In the genomic region with DNA sequence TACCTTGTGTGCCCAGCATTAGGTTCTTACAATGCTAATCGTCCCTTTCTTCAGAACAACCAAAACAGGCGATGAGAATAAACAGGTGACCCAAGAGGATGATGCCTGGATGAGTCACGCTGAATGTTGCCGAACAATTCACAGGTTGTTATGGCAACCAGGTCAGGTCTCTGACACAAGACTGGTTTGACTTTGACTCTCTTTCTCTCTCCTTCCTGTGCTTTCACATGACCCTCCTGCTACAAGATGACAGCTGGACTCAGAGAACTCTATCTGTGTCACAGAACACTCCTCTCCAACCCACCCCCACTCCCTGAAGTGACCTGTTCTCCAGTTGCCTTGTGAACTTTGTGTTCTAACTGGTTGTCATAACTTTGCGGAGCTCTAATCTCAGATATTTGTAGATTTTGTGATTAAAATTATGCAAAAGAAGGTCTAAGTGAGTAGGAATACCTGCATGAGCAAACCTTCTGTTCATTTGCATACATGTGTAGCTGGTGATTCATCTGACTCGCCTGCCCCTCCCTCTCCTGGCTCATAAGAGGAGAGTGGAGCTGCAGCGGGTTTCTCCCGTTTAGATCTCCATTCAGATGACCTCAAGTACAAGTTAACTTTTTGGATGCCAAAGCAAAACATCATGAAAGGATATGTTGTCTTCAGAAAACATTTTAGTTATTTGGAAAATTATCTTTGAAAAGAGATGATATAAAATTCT, we compare ENCODE assay signal across 15 mouse cellular contexts.
DNase-seq lines count a peak whose midpoint lies in the region; ATAC-seq lines count a peak whose summit lies in the region.
"Had no signal": no experiment of that assay in that cellular context is flagged by ENCODE, and none has a peak within 500 bp of the region (broad histone marks: within the 10 kb centered on the region; RNA-seq: fewer than 3 reads in every experiment).

No protein-coding gene starts in this region.

- H3K9ac ChIP-seq in intestine, embryonic 16.5 days (ENCODE audit: low read depth, low read length) = no peak overlapping the region
- no peak overlapping the region for H3K9ac ChIP-seq in forebrain, embryonic 14.5 days (ENCODE audit: low read length)
- H3K9ac ChIP-seq: hindbrain, embryonic 13.5 days; kidney, embryonic 15.5 days had no signal

- H3K4me1 ChIP-seq in intestine, embryonic 16.5 days (ENCODE audit: control insufficient read depth, insufficient read depth, low read length) = no peaks in the 10 kb centered on the region
- no peaks in the 10 kb centered on the region for H3K4me1 ChIP-seq in forebrain, embryonic 14.5 days (ENCODE audit: control insufficient read depth, insufficient read depth, low read length)
- H3K4me1 ChIP-seq: hindbrain, embryonic 13.5 days; kidney, embryonic 15.5 days had no signal

- 45% methylated on average over 8 of the region's 8 CpGs for WGBS in intestine, embryonic 16.5 days
- WGBS in forebrain, embryonic 14.5 days = 77% methylated on average over 8 of the region's 8 CpGs

- H3K9me3 ChIP-seq in intestine, embryonic 16.5 days (ENCODE audit: control insufficient read depth, low read length) = no peaks in the 10 kb centered on the region
- no peaks in the 10 kb centered on the region for H3K9me3 ChIP-seq in forebrain, embryonic 14.5 days (replicated peaks; ENCODE audit: control insufficient read depth, low read length)
- H3K9me3 ChIP-seq: hindbrain, embryonic 13.5 days; kidney, embryonic 15.5 days had no signal

- 0 out of 2 replicates have a peak overlapping the region, but pooled peaks have one; percentile 14 for H3K27ac ChIP-seq in intestine, embryonic 16.5 days (ENCODE audit: low read length)
- H3K27ac ChIP-seq in forebrain, embryonic 14.5 days (ENCODE audit: low read depth, low read length) = no peak overlapping the region
- H3K27ac ChIP-seq: hindbrain, embryonic 13.5 days; kidney, embryonic 15.5 days; macrophage had no signal

- no peaks in the 10 kb centered on the region for H3K36me3 ChIP-seq in intestine, embryonic 16.5 days (ENCODE audit: control insufficient read depth, insufficient read depth, low read length)
- no peaks in the 10 kb centered on the region for H3K36me3 ChIP-seq in forebrain, embryonic 14.5 days (ENCODE audit: control insufficient read depth, insufficient read depth, low read length)
- H3K36me3 ChIP-seq: hindbrain, embryonic 13.5 days; kidney, embryonic 15.5 days had no signal

- H3K4me3 ChIP-seq in intestine, embryonic 16.5 days (ENCODE audit: low read length) = no peak overlapping the region
- H3K4me3 ChIP-seq in forebrain, embryonic 14.5 days (ENCODE audit: low read depth, low read length) = no peak overlapping the region
- H3K4me3 ChIP-seq: hindbrain, embryonic 13.5 days; kidney, embryonic 15.5 days had no signal

- ATAC-seq in intestine, embryonic 16.5 days = peak; percentile 95
- ATAC-seq in forebrain, embryonic 14.5 days = no peak

- peak; percentile 23 to 29 for DNase-seq in urinary bladder, adult 18-20 months (ENCODE audit: low spot score in 2 of 2)
- no peak for DNase-seq in urinary bladder, postnatal 4 days (ENCODE audit: low spot score in 2 of 2)
- peak; percentile 51 for DNase-seq in R1 (ENCODE audit: low read depth, low spot score)
- peak; percentile 32 to 53 for DNase-seq in urinary bladder, postnatal 36 days (ENCODE audit: low spot score in 2 of 2)
- DNase-seq in left cerebral cortex, postnatal 10 days (ENCODE audit: extremely low spot score in 1 of 2, low spot score in 2 of 2) = no peak
- DNase-seq in cerebellum, adult 8-10 months = no peak
- DNase-seq in forebrain, embryonic 14.5 days (ENCODE audit: low spot score) = no peak
- DNase-seq: cerebellum, postnatal 25 days; heart, adult 18-20 months; right cerebral cortex, postnatal 25 days; thymus, adult 18-20 months had no signal

- intact Hi-C loops in left cerebral cortex, postnatal 10 days (cut with DNase I) = no loop called here

- no peak overlapping the region for H3K4me2 ChIP-seq in intestine, embryonic 16.5 days (ENCODE audit: low read depth, low read length)
- H3K4me2 ChIP-seq in forebrain, embryonic 14.5 days (ENCODE audit: low read length) = no peak overlapping the region
- H3K4me2 ChIP-seq: hindbrain, embryonic 13.5 days; kidney, embryonic 15.5 days had no signal

- no peaks in the 10 kb centered on the region for H3K27me3 ChIP-seq in intestine, embryonic 16.5 days (replicated peaks; ENCODE audit: control insufficient read depth, insufficient read depth, low read length)
- no peaks in the 10 kb centered on the region for H3K27me3 ChIP-seq in forebrain, embryonic 14.5 days (replicated peaks; ENCODE audit: control insufficient read depth, insufficient read depth, low read length)
- H3K27me3 ChIP-seq: hindbrain, embryonic 13.5 days; kidney, embryonic 15.5 days had no signal

Comparison
In these comparisons a context has a peak if more than half of its experiments do, and no peak if none do; other contexts are left out.
1. DNase-seq: peak in urinary bladder, adult 18-20 months (2 of 2), R1 (single experiment) and urinary bladder, postnatal 36 days (2 of 2); none in urinary bladder, postnatal 4 days (0 of 2), left cerebral cortex, postnatal 10 days (0 of 2), cerebellum, adult 8-10 months (single experiment) and forebrain, embryonic 14.5 days (single experiment).